Mouse (Mus musculus): ENCODE data around the gene Hnrnpm. TPM values are rescaled to one million over a fixed set of nuclear protein-coding genes. Genes with fewer than 3 reads are reported as not detected.

Hnrnpm gene
- polyA plus RNA-seq, 1 experiment from 2014 or later: 290 TPM

Other genes with a start within 250 kb of the Hnrnpm start
- gene Adamts10, start 162.7 kb downstream of the Hnrnpm start, polyA plus RNA-seq (2015; fragmentation: Nextera tagmentation; extraction: Ambion mirVana): 33.1 and 35.8 TPM in 2 replicates
- gene Myo1f, start 131.2 kb downstream of the Hnrnpm start, polyA plus RNA-seq (2015; fragmentation: Nextera tagmentation; extraction: Ambion mirVana): 3.9 and 4.3 TPM in 2 replicates
- 38.1 and 39.6 TPM in 2 replicates for gene Zfp414, start 57.8 kb downstream of the Hnrnpm start, polyA plus RNA-seq (2015; fragmentation: Nextera tagmentation; extraction: Ambion mirVana)
- gene Pram1, start 48.8 kb downstream of the Hnrnpm start, polyA plus RNA-seq (2015; fragmentation: Nextera tagmentation; extraction: Ambion mirVana): 0.60 and 1.1 TPM in 2 replicates
- 50.4 and 54.7 TPM in 2 replicates for gene March2, start 31.8 kb upstream of the Hnrnpm start, polyA plus RNA-seq (2015; fragmentation: Nextera tagmentation; extraction: Ambion mirVana)
- 193 and 220 TPM in 2 replicates for gene Rab11b, start 73.7 kb upstream of the Hnrnpm start, polyA plus RNA-seq (2015; fragmentation: Nextera tagmentation; extraction: Ambion mirVana)
- 22.4 and 24.5 TPM in 2 replicates for gene Angptl4, start 95.0 kb upstream of the Hnrnpm start, polyA plus RNA-seq (2015; fragmentation: Nextera tagmentation; extraction: Ambion mirVana)
- 22.7 and 23.5 TPM in 2 replicates for gene Kank3, start 123.7 kb upstream of the Hnrnpm start, polyA plus RNA-seq (2015; fragmentation: Nextera tagmentation; extraction: Ambion mirVana)
- gene Rps28, start 137.7 kb upstream of the Hnrnpm start, polyA plus RNA-seq (2015; fragmentation: Nextera tagmentation; extraction: Ambion mirVana): 838 and 894 TPM in 2 replicates
- 533 and 550 TPM in 2 replicates for gene Ndufa7, start 137.7 kb upstream of the Hnrnpm start, polyA plus RNA-seq (2015; fragmentation: Nextera tagmentation; extraction: Ambion mirVana)
- gene Cd320, start 156.2 kb upstream of the Hnrnpm start, polyA plus RNA-seq (2015; fragmentation: Nextera tagmentation; extraction: Ambion mirVana): 47.6 and 53.8 TPM in 2 replicates
- not detected in 2 replicates for gene Gm7029, start 187.0 kb upstream of the Hnrnpm start, polyA plus RNA-seq (2015; fragmentation: Nextera tagmentation; extraction: Ambion mirVana)
- gene Kifc1, start 203.8 kb upstream of the Hnrnpm start, polyA plus RNA-seq (2015; fragmentation: Nextera tagmentation; extraction: Ambion mirVana): 5.9 and 7.0 TPM in 2 replicates
- 0.40 TPM in 1 of 2 replicates, not detected in the other for gene Platr17, start 218.3 kb upstream of the Hnrnpm start, polyA plus RNA-seq (2015; fragmentation: Nextera tagmentation; extraction: Ambion mirVana)
- 37.6 and 41.6 TPM in 2 replicates for gene Daxx, start 222.6 kb upstream of the Hnrnpm start, polyA plus RNA-seq (2015; fragmentation: Nextera tagmentation; extraction: Ambion mirVana)
- gene Tapbp, start 229.0 kb upstream of the Hnrnpm start, polyA plus RNA-seq (2015; fragmentation: Nextera tagmentation; extraction: Ambion mirVana): 44.5 and 45.8 TPM in 2 replicates
- gene Zbtb22, start 229.0 kb upstream of the Hnrnpm start, polyA plus RNA-seq (2015; fragmentation: Nextera tagmentation; extraction: Ambion mirVana): 12.9 and 15.0 TPM in 2 replicates
- gene Rgl2, start 242.7 kb upstream of the Hnrnpm start, polyA plus RNA-seq (2015; fragmentation: Nextera tagmentation; extraction: Ambion mirVana): 24.4 and 25.9 TPM in 2 replicates